Mouse (Mus musculus): ENCODE results near the gene Rab5c. TPM values are rescaled to one million over a fixed set of nuclear protein-coding genes. Genes with fewer than 3 reads are reported as not detected.

Gene Rab5c
- total and polyA plus RNA-seq, 3 experiments = 249 to 263 TPM; not detected in 1

GRCm38 (mm10) chr11:100702081-100702851 is 35.7 kb downstream of the Rab5c start:
- peak; percentile 96 for DNase-seq (ENCODE audit: low read depth, low spot score)
- peaks cover 0 to 12% of the 10 kb centered on the region in 2 experiments; a peak in 2 of 4 replicates for H3K36me3 ChIP-seq (ENCODE audit: control insufficient read depth in 1 of 2, insufficient read depth in 2 of 2, low read length in 2 of 2)
- H3K9me3 ChIP-seq (replicated peaks; ENCODE audit: insufficient read depth, low read length) = no peaks in the 10 kb centered on the region
- peak overlapping the region; percentile 73 to 92 for H3K4me3 ChIP-seq (ENCODE audit: control insufficient read depth in 1 of 2, insufficient read depth in 1 of 2, low read depth in 2 of 2, low read length in 2 of 2)
- no peaks in the 10 kb centered on the region for H3K79me2 ChIP-seq (ENCODE audit: control insufficient read depth, insufficient read depth, low read length, poor library complexity)
- peaks cover 3 to 7% of the 10 kb centered on the region in 2 experiments; a peak in 3 of 4 replicates for H3K4me1 ChIP-seq (ENCODE audit: control insufficient read depth in 1 of 2, insufficient read depth in 2 of 2, low read length in 2 of 2)
- H3K9ac ChIP-seq (ENCODE audit: control insufficient read depth, low read depth, low read length, poor library complexity, severe bottlenecking) = peak overlapping the region; percentile 74
- H3K27me3 ChIP-seq (ENCODE audit: control insufficient read depth in 1 of 2, insufficient read depth in 2 of 2, low read length in 2 of 2) = no peaks in the 10 kb centered on the region
- H3K27ac ChIP-seq (ENCODE audit: control insufficient read depth, low read depth, low read length) = peak overlapping the region; percentile 63
- 0 out of 2 replicates have a peak, but pooled peaks have one; percentile 24 for TF ChIP-seq TCF12 (IDR thresholded peaks at IDR 0.05; ENCODE audit: low read depth, low read length)
- peak; percentile 70 for TF ChIP-seq HCFC1 (IDR thresholded peaks at IDR 0.05; ENCODE audit: low read depth, low read length)
- no peak for TF ChIP-seq ZKSCAN1 (IDR thresholded peaks at IDR 0.05; ENCODE audit: low read depth, low read length)
- TF ChIP-seq CHD1 (IDR thresholded peaks at IDR 0.05; ENCODE audit: low read depth, low read length) = no peak
- TF ChIP-seq USF1 (IDR thresholded peaks at IDR 0.05; ENCODE audit: low read depth, low read length) = 0 out of 2 replicates have a peak, but pooled peaks have one; percentile 31
- no peak for TF ChIP-seq UBTF (IDR thresholded peaks at IDR 0.05; ENCODE audit: borderline replicate concordance, insufficient read depth, low read depth, low read length)
- TF ChIP-seq KAT2A (conservative IDR thresholded peaks at IDR 0.05; ENCODE audit: low read depth, low read length) = no peak
- TF ChIP-seq MYC (IDR thresholded peaks at IDR 0.05; ENCODE audit: low read depth, low read length) = peak; percentile 100
- 0 out of 2 replicates have a peak, but pooled peaks have one; percentile 36 for TF ChIP-seq TBP (IDR thresholded peaks at IDR 0.05; ENCODE audit: low read depth, low read length)
- peak; percentile 73; the same call in 1 of the 2 replicates for TF ChIP-seq ETS1 (IDR thresholded peaks at IDR 0.05; ENCODE audit: low read depth, low read length)
- peak; percentile 91 for TF ChIP-seq MAX (IDR thresholded peaks at IDR 0.05; ENCODE audit: low read length)
- no peak for TF ChIP-seq POLR2AphosphoS5 (IDR thresholded peaks at IDR 0.05; ENCODE audit: borderline replicate concordance, low read depth, low read length)
- peak; percentile 95 for TF ChIP-seq SMC3 (IDR thresholded peaks at IDR 0.05; ENCODE audit: low read depth, low read length)
- TF ChIP-seq NRF1 (IDR thresholded peaks at IDR 0.05; ENCODE audit: insufficient read depth, low read depth, low read length, poor library complexity, severe bottlenecking) = 0 out of 2 replicates have a peak, but pooled peaks have one; percentile 37
- TF ChIP-seq GABPA (IDR thresholded peaks at IDR 0.05; ENCODE audit: low read depth, low read length) = no peak
- 0 out of 2 replicates have a peak, but pooled peaks have one; percentile 38 for TF ChIP-seq E2F4 (IDR thresholded peaks at IDR 0.05; ENCODE audit: borderline replicate concordance, low read depth, low read length)
- TF ChIP-seq MEF2A (IDR thresholded peaks at IDR 0.05; ENCODE audit: extremely low read depth, insufficient replicate concordance, low read depth, low read length, poor library complexity, severe bottlenecking) = no peak
- peak; percentile 95 for TF ChIP-seq RAD21 (IDR thresholded peaks at IDR 0.05; ENCODE audit: low read depth, low read length)
- TF ChIP-seq EP300 (IDR thresholded peaks at IDR 0.05; ENCODE audit: low read depth in 1 of 2, low read length in 2 of 2) = no peak
- no peak for TF ChIP-seq GATA1 (IDR thresholded peaks at IDR 0.05; ENCODE audit: low read depth, low read length)
- TF ChIP-seq MYB (IDR thresholded peaks at IDR 0.05; ENCODE audit: low read depth, low read length) = no peak
- no peak for TF ChIP-seq BHLHE40 (IDR thresholded peaks at IDR 0.05; ENCODE audit: borderline replicate concordance, low read depth, low read length)
- no peak for TF ChIP-seq TAL1 (IDR thresholded peaks at IDR 0.05; ENCODE audit: low read length)
- TF ChIP-seq POLR2A (IDR thresholded peaks at IDR 0.05; ENCODE audit: control insufficient read depth in 1 of 2, insufficient read depth in 1 of 2, low read depth in 1 of 2, low read length in 2 of 2, poor library complexity in 1 of 2) = peak; percentile 35 to 57; a peak in 2 of 4 replicates
- no peak for TF ChIP-seq ZMIZ1 (IDR thresholded peaks at IDR 0.05; ENCODE audit: low read depth, low read length)
- no peak for TF ChIP-seq POLR2AphosphoS2 (IDR thresholded peaks at IDR 0.05; ENCODE audit: low read length)
- TF ChIP-seq MAFK (IDR thresholded peaks at IDR 0.05; ENCODE audit: borderline replicate concordance, low read depth, low read length) = no peak
- peak; percentile 60; the same call in 1 of the 2 replicates for TF ChIP-seq JUND (IDR thresholded peaks at IDR 0.05; ENCODE audit: low read depth, low read length)
- 0 out of 2 replicates have a peak, but pooled peaks have one; percentile 50 for TF ChIP-seq MAZ (IDR thresholded peaks at IDR 0.05; ENCODE audit: low read depth, low read length)
- no peak for TF ChIP-seq CHD2 (IDR thresholded peaks at IDR 0.05; ENCODE audit: low read length)
- TF ChIP-seq NELFE (IDR thresholded peaks at IDR 0.05; ENCODE audit: low read depth, low read length) = no peak; the same call in none of the 2 replicates
- TF ChIP-seq MXI1 (IDR thresholded peaks at IDR 0.05; ENCODE audit: low read depth, low read length) = peak; percentile 93
- peak; percentile 78 for TF ChIP-seq ZNF384 (IDR thresholded peaks at IDR 0.05; ENCODE audit: low read depth, low read length)
- peak; percentile 97 for TF ChIP-seq SIN3A (IDR thresholded peaks at IDR 0.05; ENCODE audit: low read length)
- no peak for TF ChIP-seq USF2 (IDR thresholded peaks at IDR 0.05; ENCODE audit: borderline replicate concordance in 1 of 2, insufficient read depth in 1 of 2, low read depth in 1 of 2, low read length in 2 of 2)
